Mouse (Mus musculus) C2C12 (cell line): ENCODE results near the gene Entpd3.

ENCODE experiments used
- CEBPB ChIP-seq: IDR thresholded peaks from one replicate; pipeline ENCODE4 v1.6.1; 2011; ENCODE audit warnings: low read depth, mild to moderate bottlenecking, control low read depth, moderate library complexity
- CTCF ChIP-seq: IDR thresholded peaks from one replicate; pipeline ENCODE4 v1.5.1; 2011; ENCODE audit not compliant: control insufficient read depth, insufficient read depth, insufficient read length
- FOSL1 ChIP-seq: IDR thresholded peaks from one replicate; pipeline ENCODE4 v1.8.0; 2011; ENCODE audit warnings: mild to moderate bottlenecking, low read length; ENCODE audit not compliant: poor library complexity, insufficient read depth, severe bottlenecking
- MAX ChIP-seq: IDR thresholded peaks from one replicate; pipeline ENCODE4 v1.6.1; 2011; ENCODE audit warnings: mild to moderate bottlenecking, control low read depth

- TF ChIP-seq CTCF (no peak), MAX (no peak), FOSL1 (no peak), CEBPB (no peak)
Measured at GRCm38 (mm10) chr9:120611055-120611454, 71.4 kb downstream of the Entpd3 start.
